Mouse (Mus musculus): ENCODE data around the gene I0C0044D17Rik. TPM values are rescaled to one million over a fixed set of nuclear protein-coding genes. Genes with fewer than 3 reads are reported as not detected.
A peak's percentile ranks its signal among the peaks of the same experiment; 100 is the strongest.
"Not testable (repeated sequence)": the region's sequence is repeated elsewhere in the genome, so short reads cannot be mapped to it uniquely, and the experiment has no call there.

The I0C0044D17Rik gene
- total RNA-seq (2021), result not detected

DNA sequence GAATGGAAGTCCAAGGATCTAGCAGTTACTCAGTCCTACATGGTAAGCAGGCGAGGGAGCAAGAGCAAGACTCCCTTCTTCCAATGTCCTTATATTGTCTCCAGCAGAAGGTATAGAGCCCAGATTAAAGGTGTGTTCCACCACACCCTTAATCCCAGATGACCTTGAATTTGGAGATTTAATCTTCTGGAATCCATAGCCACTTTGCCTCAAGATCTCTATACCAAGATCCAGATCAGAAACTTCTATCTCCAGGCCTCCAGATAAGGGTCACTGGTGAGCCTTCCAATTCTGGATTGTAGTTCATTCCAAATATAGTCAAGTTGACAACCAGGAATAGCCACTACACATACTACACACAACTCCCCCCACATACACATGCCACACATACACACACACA lies at the start of gene I0C0044D17Rik:
TSS of gene I0C0044D17Rik (minus strand) at position 101 of the 400 bp plus-strand sequence.
- DNase-seq; intact Hi-C loops (cut with DNase I): not testable (repeated sequence)

GRCm38 (mm10) chr4:98865386-98866237 lies 42.0 kb upstream of the I0C0044D17Rik start:
- no peak for DNase-seq
- intact Hi-C loops (cut with DNase I), result no loop called here

GRCm38 (mm10) chr4:98864546-98864945 lies 40.9 kb upstream of the I0C0044D17Rik start:
- no peak for DNase-seq
- intact Hi-C loops (cut with DNase I), result no loop called here

DNA sequence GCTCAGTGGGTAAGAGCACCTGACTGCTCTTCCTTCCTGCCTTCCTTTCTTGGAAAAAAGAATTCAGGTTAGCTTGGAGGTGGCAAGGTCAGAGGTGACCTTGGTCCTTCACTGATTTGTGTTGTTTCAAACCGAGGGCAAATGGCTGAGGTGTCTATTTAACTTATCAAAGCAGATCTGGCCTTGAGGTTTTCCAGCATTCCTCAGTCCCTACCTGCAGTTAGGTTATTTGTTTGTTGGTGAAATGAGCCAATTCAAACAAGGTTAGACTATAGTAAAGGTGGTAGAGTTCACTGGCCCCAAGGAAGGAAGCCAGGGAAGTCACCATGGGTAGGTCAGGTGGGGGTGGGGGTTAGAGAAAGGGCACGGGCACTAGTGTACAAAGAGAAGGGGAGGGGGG lies 40.5 kb upstream of the I0C0044D17Rik start:
- intact Hi-C loops (cut with DNase I), result no loop called here

GRCm38 (mm10) chr4:98863451-98863850 lies 39.8 kb upstream of the I0C0044D17Rik start:
- intact Hi-C loops (cut with DNase I), result no loop called here

More for the DNA sequence above, 40.5 kb upstream of the I0C0044D17Rik start:
- no peak for DNase-seq

GRCm38 (mm10) chr4:98858151-98858855 lies 34.7 kb upstream of the I0C0044D17Rik start:
- DNase-seq, result no peak
- intact Hi-C loops (cut with DNase I), result no loop called here

More at GRCm38 (mm10) chr4:98863451-98863850, 39.8 kb upstream of the I0C0044D17Rik start:
- DNase-seq, result no peak

DNA sequence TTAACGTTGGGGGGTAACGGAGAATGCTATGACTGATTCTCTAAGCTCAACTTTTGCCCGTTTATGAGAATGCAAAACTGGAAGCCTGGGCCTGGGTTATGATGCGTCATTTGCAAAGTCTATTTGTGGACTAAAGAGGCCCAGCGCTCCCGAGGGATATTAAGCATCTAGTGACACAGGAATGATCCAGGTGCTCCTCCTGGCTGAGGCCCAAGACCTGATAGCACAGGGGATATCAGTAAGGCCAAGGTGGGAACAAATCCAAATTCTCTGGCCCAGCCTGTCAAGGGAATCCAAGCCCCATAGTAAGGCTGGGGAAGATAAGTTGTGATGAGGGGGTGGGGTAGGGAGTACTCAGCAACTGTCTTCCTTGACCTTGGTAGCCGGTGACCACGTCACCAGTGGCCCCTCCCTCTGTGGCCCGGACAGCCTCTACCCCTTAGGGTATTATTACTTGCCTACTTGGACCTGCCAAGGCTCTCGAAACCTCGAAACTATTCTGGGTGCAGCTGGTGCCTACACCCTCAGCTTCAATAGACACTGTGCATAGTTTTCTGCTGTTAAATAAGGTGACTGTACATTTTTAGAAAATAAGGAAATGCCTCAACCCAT lies 33.5 kb upstream of the I0C0044D17Rik start:
- intact Hi-C loops (cut with DNase I), result no loop called here
- peak; percentile 10 to 21 for DNase-seq

GRCm38 (mm10) chr4:98853926-98854325 lies 30.3 kb upstream of the I0C0044D17Rik start:
- DNase-seq, result no peak
- intact Hi-C loops (cut with DNase I), result no loop called here

DNA sequence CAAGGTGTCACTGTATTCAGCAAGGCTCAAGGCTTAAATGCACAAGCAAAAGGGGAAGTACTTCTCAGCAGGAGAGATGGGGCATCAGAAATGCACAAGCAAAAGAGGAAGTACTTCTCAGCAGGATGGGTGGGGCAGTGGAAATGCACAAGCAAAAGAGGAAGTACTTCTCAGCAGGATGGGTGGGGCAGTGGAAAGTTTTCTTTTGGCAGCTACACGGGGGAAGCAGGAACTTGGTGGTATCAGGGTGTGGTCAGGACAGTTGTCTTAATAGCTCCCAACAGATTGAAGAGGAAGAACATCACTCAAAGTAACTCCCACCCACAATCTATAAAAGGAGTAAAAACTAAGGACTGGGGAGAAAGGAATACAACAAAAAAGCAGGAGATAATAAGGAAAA lies 26.8 kb upstream of the I0C0044D17Rik start:
- DNase-seq; intact Hi-C loops (cut with DNase I): not testable (repeated sequence)

GRCm38 (mm10) chr4:98847120-98847885 lies 23.7 kb upstream of the I0C0044D17Rik start:
- intact Hi-C loops (cut with DNase I), result no loop called here

GRCm38 (mm10) chr4:98846396-98846795 lies 22.8 kb upstream of the I0C0044D17Rik start:
- intact Hi-C loops (cut with DNase I), result no loop called here

More at GRCm38 (mm10) chr4:98847120-98847885, 23.7 kb upstream of the I0C0044D17Rik start:
- no peak for DNase-seq

DNA sequence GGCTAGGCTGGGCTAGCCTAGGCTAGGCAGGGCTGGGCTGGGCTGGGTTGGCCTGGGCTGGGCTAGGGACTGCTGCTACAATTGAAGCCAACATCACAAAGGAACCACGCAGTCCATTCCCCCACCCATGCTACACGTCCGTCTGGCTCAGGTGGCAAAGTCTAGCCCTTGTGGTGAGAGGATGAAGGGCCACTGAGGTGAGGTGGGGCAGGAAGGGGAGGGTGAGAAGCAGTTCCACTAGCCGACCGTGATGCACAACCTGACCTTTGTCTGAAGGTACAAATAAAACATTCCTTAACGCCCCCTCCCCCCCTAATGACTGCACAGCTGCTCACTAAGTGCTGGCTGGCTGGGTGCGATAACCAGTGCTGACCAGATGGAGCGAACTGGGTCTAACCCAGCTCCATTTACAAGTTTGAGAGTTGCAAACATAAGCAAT lies 22.1 kb upstream of the I0C0044D17Rik start:
- no peak for DNase-seq
- intact Hi-C loops (cut with DNase I), result no loop called here

More at GRCm38 (mm10) chr4:98846396-98846795, 22.8 kb upstream of the I0C0044D17Rik start:
- no peak for DNase-seq

GRCm38 (mm10) chr4:98845201-98845600 lies 21.6 kb upstream of the I0C0044D17Rik start:
- intact Hi-C loops (cut with DNase I), result no loop called here
- no peak for DNase-seq

- DNase-seq, result no peak
- intact Hi-C loops (cut with DNase I), result no loop called here
Observed at GRCm38 (mm10) chr4:98843906-98844597, 20.4 kb upstream of the I0C0044D17Rik start.

GRCm38 (mm10) chr4:98841251-98841650 lies 17.6 kb upstream of the I0C0044D17Rik start:
- intact Hi-C loops (cut with DNase I); DNase-seq: not testable (repeated sequence)

DNA sequence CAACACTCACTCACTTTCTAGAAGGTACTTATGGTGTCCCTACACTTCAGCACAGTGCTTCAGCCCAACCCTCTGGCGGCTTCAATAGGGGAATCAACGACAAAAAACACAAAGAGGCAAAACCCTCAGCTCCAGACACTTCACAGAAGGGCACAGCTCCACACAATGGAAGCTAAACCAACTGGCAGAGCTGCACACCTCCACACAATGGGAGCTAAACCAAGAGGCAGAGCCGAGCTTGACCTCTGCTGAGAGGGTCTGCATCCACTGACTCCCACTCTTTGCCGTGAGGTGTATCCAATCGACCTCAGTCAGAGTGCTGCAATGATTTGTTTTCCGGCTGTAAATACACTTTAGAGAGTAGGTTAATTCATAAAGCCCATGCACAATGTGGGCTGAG lies 16.9 kb upstream of the I0C0044D17Rik start:
- intact Hi-C loops (cut with DNase I), result no loop called here
- no peak for DNase-seq

GRCm38 (mm10) chr4:98838913-98839312 lies 15.3 kb upstream of the I0C0044D17Rik start:
- no peak for DNase-seq
- intact Hi-C loops (cut with DNase I), result no loop called here

DNA sequence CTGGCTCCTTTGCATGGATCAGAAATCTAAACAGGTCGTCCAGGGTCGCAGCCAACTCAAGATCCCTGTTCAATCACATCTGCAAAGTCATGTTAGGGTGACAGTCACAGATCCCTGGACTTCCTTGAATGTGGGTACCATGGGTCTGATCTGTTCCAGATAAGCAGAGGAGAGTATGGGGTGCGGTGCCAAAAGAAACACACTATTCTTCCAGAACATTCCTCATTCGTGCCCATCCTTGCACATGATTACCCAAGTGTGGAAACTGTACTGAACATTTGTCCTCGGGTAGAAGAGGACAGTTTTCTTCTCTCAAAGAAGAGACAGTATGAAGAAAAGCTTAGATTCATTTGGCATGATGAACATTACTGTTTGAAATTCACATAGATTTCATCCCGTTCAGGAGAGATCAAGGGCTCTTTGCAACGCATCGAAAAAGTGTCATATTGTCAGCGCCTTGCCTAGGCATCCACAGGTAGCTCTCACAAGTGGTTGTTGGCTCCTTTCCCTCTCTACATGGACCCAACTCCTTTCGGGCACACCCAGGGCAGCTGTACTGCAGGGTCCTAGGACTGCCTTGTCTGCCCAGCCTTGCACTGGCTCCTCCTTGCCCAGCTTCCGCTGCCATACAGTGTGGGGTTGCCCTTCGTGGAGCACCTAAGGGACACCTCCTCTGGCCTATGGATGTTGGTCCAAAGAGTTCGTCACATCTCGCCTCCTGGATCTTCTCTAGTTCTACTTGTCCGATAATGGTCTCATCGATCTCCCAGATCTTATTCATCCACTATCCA lies 14.3 kb upstream of the I0C0044D17Rik start:
- intact Hi-C loops (cut with DNase I), result no loop called here
- no peak for DNase-seq

- DNase-seq, result no peak
- intact Hi-C loops (cut with DNase I), result no loop called here
Observed at GRCm38 (mm10) chr4:98836519-98836918, 12.9 kb upstream of the I0C0044D17Rik start.
